Mouse (Mus musculus) lung, embryonic 15.5 days (tissue): ENCODE results near the gene Prr29. TPM values are rescaled to one million over a fixed set of nuclear protein-coding genes. Genes with fewer than 3 reads are reported as not detected.
A peak's percentile ranks its signal among the peaks of the same experiment; 100 is the strongest.

ENCODE experiments used
- ATAC-seq: fragments of 200-750 bp; cut with Nextera tagmentation; 2 replicates; pipeline ENCODE4 v1.8.0; 2017; ENCODE audit warnings: moderate number of reproducible peaks, borderline replicate concordance; ENCODE audit not compliant: low FRiP score, low TSS enrichment; ENCODE audit errors: extremely low read depth
- H3K27ac ChIP-seq: fragments of 300-500 bp; sonication (generic); 2 replicates; pipeline ENCODE4 v1.5.1; 2015; ENCODE audit warnings: moderate library complexity, mild to moderate bottlenecking, inconsistent platforms
- H3K27me3 ChIP-seq: fragments of 300-500 bp; sonication (generic); 2 replicates; pipeline ENCODE4 v1.6.1; 2015; ENCODE audit warnings: inconsistent platforms
- H3K36me3 ChIP-seq: fragments of 300-500 bp; sonication (generic); 2 replicates; pipeline ENCODE4 v1.6.1; 2015; ENCODE audit warnings: inconsistent platforms
- H3K4me1 ChIP-seq: fragments of 300-500 bp; sonication (generic); 2 replicates; pipeline ENCODE4 v1.6.1; 2015; ENCODE audit warnings: inconsistent platforms
- H3K4me2 ChIP-seq: fragments of 300-500 bp; sonication (generic); 2 replicates; pipeline ENCODE4 v1.6.1; 2015; ENCODE audit warnings: inconsistent platforms, mild to moderate bottlenecking, moderate library complexity
- H3K4me3 ChIP-seq: fragments of 300-500 bp; sonication (generic); 2 replicates; pipeline ENCODE4 v1.5.1; 2015; ENCODE audit warnings: mild to moderate bottlenecking, inconsistent platforms
- H3K9ac ChIP-seq: fragments of 300-500 bp; sonication (generic); 2 replicates; pipeline ENCODE4 v1.6.1; 2015; ENCODE audit warnings: inconsistent platforms
- H3K9me3 ChIP-seq: fragments of 300-500 bp; sonication (generic); 2 replicates; pipeline ENCODE4 v1.6.1; 2016; ENCODE audit warnings: inconsistent platforms
- WGBS: fragments of 180-500 bp; shearing (Covaris S2); methylation state at CpG from one replicate; pipeline ENCODE4 v1.1.7; 2015; 5-methylcytosine and 5-hydroxymethylcytosine counted together
- polyA plus RNA-seq: library from polyadenylated mRNA; unstranded; fragments of >200 nt; fragmentation: Nextera tagmentation; extraction: Ambion mirVana; gene quantifications from 2 replicates; pipeline ENCODE4 v1.2.1, GENCODE M21; 2015

The Prr29 gene
- polyA plus RNA-seq, 1 experiment from 2014 or later: 1.1 TPM

- no peak overlapping the region for H3K4me3 ChIP-seq
- 25% methylated on average over 5 of the region's 5 CpGs for WGBS
- no peaks in the 10 kb centered on the region for H3K9me3 ChIP-seq
- no peaks in the 10 kb centered on the region for H3K27me3 ChIP-seq
- no peak overlapping the region for H3K27ac ChIP-seq
- H3K4me2 ChIP-seq: no peak overlapping the region
- H3K36me3 ChIP-seq: no peaks in the 10 kb centered on the region
- no peak overlapping the region for H3K9ac ChIP-seq
- no peak for ATAC-seq
- H3K4me1 ChIP-seq: 0 out of 2 replicates have a peak, but pooled peaks cover 6% of the 10 kb centered on the region
Observed at GRCm38 (mm10) chr11:106359350-106359749, 5.9 kb upstream of the Prr29 start.

GRCm38 (mm10) chr11:106364712-106365111 is 560 bp upstream of the Prr29 start:
- H3K4me2 ChIP-seq: peak overlapping the region; percentile 21
- no peaks in the 10 kb centered on the region for H3K27me3 ChIP-seq
- no peaks in the 10 kb centered on the region for H3K36me3 ChIP-seq
- peak; percentile 42; the same call in 1 of the 2 replicates for ATAC-seq
- no peak overlapping the region for H3K9ac ChIP-seq
- peaks cover 24% of the 10 kb centered on the region for H3K4me1 ChIP-seq
- 3% methylated on average over 11 of the region's 11 CpGs for WGBS
- no peaks in the 10 kb centered on the region for H3K9me3 ChIP-seq
- no peak overlapping the region for H3K4me3 ChIP-seq
- H3K27ac ChIP-seq: no peak overlapping the region

- Histone ChIP-seq H3K36me3 (no peaks in the 10 kb centered on the region), H3K27ac (no peak overlapping the region), H3K27me3 (no peaks in the 10 kb centered on the region), H3K9ac (no peak overlapping the region), H3K4me2 (no peak overlapping the region), H3K4me3 (no peak overlapping the region), H3K4me1 (peaks cover 24% of the 10 kb centered on the region), H3K9me3 (no peaks in the 10 kb centered on the region)
- WGBS: 8% methylated on average over 3 of the region's 3 CpGs
- 0 out of 2 replicates have a peak, but pooled peaks have one; percentile 36 for ATAC-seq
Observed at GRCm38 (mm10) chr11:106366316-106366715, 1.0 kb downstream of the Prr29 start.

GRCm38 (mm10) chr11:106373998-106374397 is 8.7 kb downstream of the Prr29 start:
- no peaks in the 10 kb centered on the region for H3K27me3 ChIP-seq
- no peak overlapping the region for H3K4me3 ChIP-seq
- no peak overlapping the region for H3K9ac ChIP-seq
- no peaks in the 10 kb centered on the region for H3K36me3 ChIP-seq
- ATAC-seq: 0 out of 2 replicates have a peak, but pooled peaks have one; percentile 32
- H3K9me3 ChIP-seq: no peaks in the 10 kb centered on the region
- H3K4me2 ChIP-seq: no peak overlapping the region
- peak overlapping the region; percentile 77 for H3K27ac ChIP-seq
- H3K4me1 ChIP-seq: peaks cover 17% of the 10 kb centered on the region
- 17% methylated on average over 11 of the region's 11 CpGs for WGBS

GRCm38 (mm10) chr11:106374559-106374958 is 9.3 kb downstream of the Prr29 start:
- ATAC-seq: peak; percentile 65; the same call in 1 of the 2 replicates
- H3K27ac ChIP-seq: peak overlapping the region; percentile 77
- H3K4me2 ChIP-seq: no peak overlapping the region
- H3K9ac ChIP-seq: no peak overlapping the region
- no peaks in the 10 kb centered on the region for H3K9me3 ChIP-seq
- no peak overlapping the region for H3K4me3 ChIP-seq
- peaks cover 17% of the 10 kb centered on the region for H3K4me1 ChIP-seq
- no peaks in the 10 kb centered on the region for H3K36me3 ChIP-seq
- H3K27me3 ChIP-seq: no peaks in the 10 kb centered on the region
- WGBS: 26% methylated on average over 9 of the region's 9 CpGs

- Histone ChIP-seq H3K4me3 (no peak overlapping the region), H3K36me3 (no peaks in the 10 kb centered on the region), H3K4me1 (peaks cover 17% of the 10 kb centered on the region), H3K4me2 (no peak overlapping the region), H3K9me3 (no peaks in the 10 kb centered on the region), H3K27ac (0 out of 2 replicates have a peak overlapping the region, but pooled peaks have one; percentile 77), H3K9ac (no peak overlapping the region), H3K27me3 (no peaks in the 10 kb centered on the region)
- 67% methylated on average over 5 of the region's 5 CpGs for WGBS
- ATAC-seq: 0 out of 2 replicates have a peak, but pooled peaks have one; percentile 16
Observed at GRCm38 (mm10) chr11:106374979-106375378, 9.7 kb downstream of the Prr29 start.

GRCm38 (mm10) chr11:106381011-106381410 is 15.7 kb downstream of the Prr29 start:
- Histone ChIP-seq H3K4me2 (peak overlapping the region; percentile 30), H3K27me3 (no peaks in the 10 kb centered on the region), H3K4me3 (peak overlapping the region; percentile 40), H3K9ac (no peak overlapping the region), H3K36me3 (no peaks in the 10 kb centered on the region), H3K27ac (no peak overlapping the region), H3K4me1 (no peaks in the 10 kb centered on the region), H3K9me3 (no peaks in the 10 kb centered on the region)
- 77% methylated on average over 11 of the region's 11 CpGs for WGBS
- ATAC-seq: no peak

- Histone ChIP-seq H3K36me3 (no peaks in the 10 kb centered on the region), H3K4me2 (peak overlapping the region; percentile 30), H3K9me3 (no peaks in the 10 kb centered on the region), H3K9ac (peak overlapping the region; percentile 23; the same call in 1 of the 2 replicates), H3K4me1 (no peaks in the 10 kb centered on the region), H3K27me3 (no peaks in the 10 kb centered on the region), H3K4me3 (peak overlapping the region; percentile 40), H3K27ac (peak overlapping the region; percentile 92)
- 67% methylated on average over 7 of the region's 7 CpGs for WGBS
- ATAC-seq: no peak
Observed at GRCm38 (mm10) chr11:106381883-106382282, 16.6 kb downstream of the Prr29 start.

- Histone ChIP-seq H3K9me3 (no peaks in the 10 kb centered on the region), H3K9ac (no peak overlapping the region), H3K4me2 (no peak overlapping the region), H3K27me3 (no peaks in the 10 kb centered on the region), H3K4me3 (peak overlapping the region; percentile 40), H3K27ac (peak overlapping the region; percentile 92), H3K36me3 (no peaks in the 10 kb centered on the region), H3K4me1 (0 out of 2 replicates have a peak, but pooled peaks cover 2% of the 10 kb centered on the region)
- WGBS: 49% methylated on average over 5 of the region's 5 CpGs
- peak; percentile 62 for ATAC-seq
Observed at GRCm38 (mm10) chr11:106382424-106382823, 17.2 kb downstream of the Prr29 start.

GRCm38 (mm10) chr11:106383051-106383790 is 17.9 kb downstream of the Prr29 start:
- Histone ChIP-seq H3K4me3 (no peak overlapping the region), H3K4me1 (0 out of 2 replicates have a peak, but pooled peaks cover 3% of the 10 kb centered on the region), H3K4me2 (no peak overlapping the region), H3K9ac (no peak overlapping the region), H3K27me3 (no peaks in the 10 kb centered on the region), H3K36me3 (no peaks in the 10 kb centered on the region), H3K27ac (peak overlapping the region; percentile 92), H3K9me3 (no peaks in the 10 kb centered on the region)
- WGBS: 68% methylated on average over 6 of the region's 6 CpGs
- ATAC-seq: no peak

- ATAC-seq: no peak
- H3K9me3 ChIP-seq: no peaks in the 10 kb centered on the region
- no peak overlapping the region for H3K4me3 ChIP-seq
- 86% methylated on average over 3 of the region's 3 CpGs for WGBS
- H3K4me1 ChIP-seq: peaks cover 22% of the 10 kb centered on the region; the same call in 1 of the 2 replicates
- H3K27ac ChIP-seq: no peak overlapping the region
- H3K36me3 ChIP-seq: no peaks in the 10 kb centered on the region
- H3K4me2 ChIP-seq: no peak overlapping the region
- H3K9ac ChIP-seq: no peak overlapping the region
- H3K27me3 ChIP-seq: no peaks in the 10 kb centered on the region
Observed at GRCm38 (mm10) chr11:106386409-106386808, 21.1 kb downstream of the Prr29 start.

GRCm38 (mm10) chr11:106387020-106387419 is 21.7 kb downstream of the Prr29 start:
- Histone ChIP-seq H3K4me1 (peaks cover 22% of the 10 kb centered on the region; the same call in 1 of the 2 replicates), H3K36me3 (no peaks in the 10 kb centered on the region), H3K9me3 (no peaks in the 10 kb centered on the region), H3K9ac (no peak overlapping the region), H3K4me3 (no peak overlapping the region), H3K27ac (no peak overlapping the region), H3K27me3 (no peaks in the 10 kb centered on the region), H3K4me2 (no peak overlapping the region)
- WGBS: 62% methylated on average over 6 of the region's 6 CpGs
- no peak for ATAC-seq
